Mouse (Mus musculus): ENCODE measurements at regions not wholly inside any gene's neighbourhood (a gene's known extent, or its start where the extent isn't known, plus 50 kb on each side); places are given as distances from the start of the nearest gene placed in this dataset.

DNA sequence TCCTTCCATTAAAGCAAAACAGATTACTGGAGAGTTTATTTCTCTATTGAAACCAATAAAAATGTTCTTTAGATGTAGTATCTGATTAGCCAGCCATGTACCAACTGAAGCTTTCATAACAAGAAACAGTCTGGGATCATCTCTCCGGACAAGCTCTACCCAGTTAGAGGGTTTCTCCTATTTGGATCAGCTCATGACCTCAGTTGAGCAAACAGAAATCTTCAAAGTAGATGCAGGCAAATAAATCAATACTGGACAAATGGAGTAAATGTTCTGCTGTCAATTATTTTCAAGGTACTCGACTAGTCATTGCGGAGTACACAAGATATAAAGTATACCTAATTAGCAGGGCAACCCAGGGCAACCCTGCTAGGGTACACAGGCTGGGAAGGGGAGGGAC, 67.4 kb downstream of the Avpr1a start:
- H3K36me3 ChIP-seq (replicated peaks; ENCODE audit: low read length): no peaks in the 10 kb centered on the region
- no peaks in the 10 kb centered on the region for H3K4me1 ChIP-seq
- H3K9me3 ChIP-seq: peaks cover 11% of the 10 kb centered on the region
- TF ChIP-seq FLI1 (IDR thresholded peaks at IDR 0.05; ENCODE audit: low read length) (no peak), GATA1 (IDR thresholded peaks at IDR 0.05; ENCODE audit: borderline replicate concordance, low read length) (no peak)
- no peak overlapping the region for H3K4me3 ChIP-seq (replicated peaks)
- H3K27me3 ChIP-seq (replicated peaks): no peaks in the 10 kb centered on the region

DNA sequence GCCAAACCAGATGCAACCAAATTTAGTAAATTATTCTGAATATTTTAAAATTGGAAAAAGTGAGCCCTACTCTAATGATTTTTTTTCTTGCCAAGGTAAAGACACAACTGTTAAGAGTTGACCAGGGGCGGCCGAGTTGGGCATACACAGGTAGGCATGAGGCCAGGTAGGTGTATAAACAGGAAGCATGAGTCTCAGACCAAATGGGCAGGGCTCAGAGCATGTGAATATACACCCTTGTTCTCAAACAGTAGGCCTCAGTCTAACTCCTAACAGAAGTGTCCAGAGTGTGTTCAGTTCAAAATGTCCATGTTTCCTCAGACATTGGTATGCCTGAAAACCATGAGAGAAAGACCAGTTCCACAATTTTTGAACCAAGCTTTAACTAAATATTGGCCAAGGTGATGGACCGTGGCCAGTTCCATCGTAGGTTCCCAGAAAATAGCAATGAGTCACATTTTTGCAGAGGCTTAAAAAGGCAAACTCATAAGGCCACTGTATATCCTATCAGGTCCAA, 71.0 kb downstream of the Avpr1a start:
- 0 out of 2 replicates have a peak, but pooled peaks cover 3% of the 10 kb centered on the region for H3K9me3 ChIP-seq
- no peak for TF ChIP-seq GATA1 (IDR thresholded peaks at IDR 0.05; ENCODE audit: borderline replicate concordance, low read length)
- no peak for TF ChIP-seq FLI1 (IDR thresholded peaks at IDR 0.05; ENCODE audit: low read length)
- H3K36me3 ChIP-seq (replicated peaks; ENCODE audit: low read length): no peaks in the 10 kb centered on the region
- no peak overlapping the region for H3K4me3 ChIP-seq (replicated peaks)
- H3K4me1 ChIP-seq: no peaks in the 10 kb centered on the region
- no peaks in the 10 kb centered on the region for H3K27me3 ChIP-seq (replicated peaks)

DNA sequence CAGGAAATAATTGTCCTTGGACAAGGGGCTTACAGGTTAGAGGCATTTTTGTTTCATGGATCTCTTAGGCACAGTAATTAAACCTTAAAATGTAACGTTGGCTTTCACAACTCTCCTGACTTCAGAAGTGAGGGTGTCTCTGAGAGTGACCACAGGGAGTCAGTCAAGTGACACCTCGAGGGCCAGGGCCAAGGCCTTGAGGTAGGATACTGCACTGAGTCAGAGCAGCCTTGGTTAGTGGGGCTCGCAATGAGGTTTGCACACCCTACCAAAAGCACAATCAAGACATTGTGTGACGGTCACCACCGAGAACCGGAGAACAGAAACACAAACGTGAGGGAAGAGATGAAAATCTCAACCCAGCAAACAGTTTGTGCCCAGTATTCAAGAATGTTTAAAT, 71.7 kb downstream of the Avpr1a start:
- no peaks in the 10 kb centered on the region for H3K36me3 ChIP-seq (replicated peaks; ENCODE audit: low read length)
- no peaks in the 10 kb centered on the region for H3K27me3 ChIP-seq (replicated peaks)
- H3K4me3 ChIP-seq (replicated peaks): no peak overlapping the region
- 0 out of 2 replicates have a peak, but pooled peaks cover 3% of the 10 kb centered on the region for H3K9me3 ChIP-seq
- TF ChIP-seq GATA1 (IDR thresholded peaks at IDR 0.05; ENCODE audit: borderline replicate concordance, low read length): no peak
- TF ChIP-seq FLI1 (IDR thresholded peaks at IDR 0.05; ENCODE audit: low read length): no peak
- H3K4me1 ChIP-seq: no peaks in the 10 kb centered on the region

DNA sequence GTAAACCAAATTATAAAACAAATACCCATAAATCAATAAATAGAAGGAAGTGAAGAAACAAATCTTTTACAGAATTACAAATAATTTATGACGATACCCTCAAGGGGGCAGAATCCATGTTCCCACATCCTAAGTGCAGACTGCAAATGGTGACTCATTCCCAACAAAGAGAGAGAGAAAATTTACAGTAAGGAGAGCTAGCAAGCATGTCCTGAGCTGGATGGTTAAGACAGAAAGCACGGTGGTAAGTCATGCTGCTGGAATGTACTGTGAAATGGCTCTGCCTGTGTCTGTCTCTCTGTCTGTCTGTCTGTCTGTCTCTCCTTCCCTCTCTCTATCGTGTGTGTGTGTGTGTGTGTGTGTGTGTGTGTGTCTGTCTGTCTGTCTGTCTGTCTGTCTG, 74.3 kb downstream of the Avpr1a start:
- no peaks in the 10 kb centered on the region for H3K36me3 ChIP-seq (replicated peaks; ENCODE audit: low read length)
- H3K4me1 ChIP-seq: no peaks in the 10 kb centered on the region
- no peak overlapping the region for H3K4me3 ChIP-seq (replicated peaks)
- H3K27me3 ChIP-seq (replicated peaks): no peaks in the 10 kb centered on the region
- 0 out of 2 replicates have a peak, but pooled peaks cover 3% of the 10 kb centered on the region for H3K9me3 ChIP-seq
- TF ChIP-seq GATA1 (IDR thresholded peaks at IDR 0.05; ENCODE audit: borderline replicate concordance, low read length) (no peak), FLI1 (IDR thresholded peaks at IDR 0.05; ENCODE audit: low read length) (no peak)

DNA sequence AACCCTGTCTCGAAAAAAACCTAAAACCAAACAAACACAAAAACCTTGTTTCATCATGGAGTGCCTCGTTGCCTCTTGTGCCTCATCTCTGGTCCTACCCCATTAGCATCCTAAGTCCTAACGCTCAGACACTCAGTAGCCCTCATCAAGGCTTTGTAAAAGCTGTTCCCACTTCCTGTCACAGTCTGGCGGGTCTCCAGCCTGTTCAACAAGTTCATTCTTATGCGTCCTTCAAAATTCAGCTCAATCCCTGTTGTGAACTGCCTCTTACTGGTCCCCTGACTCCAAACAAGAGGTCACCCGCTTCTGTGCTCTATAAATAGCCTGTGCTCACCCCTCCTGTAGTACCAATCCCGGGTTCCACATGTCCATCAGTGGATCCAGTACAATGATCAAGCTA, 77.1 kb downstream of the Avpr1a start:
- H3K4me3 ChIP-seq (replicated peaks): no peak overlapping the region
- no peaks in the 10 kb centered on the region for H3K4me1 ChIP-seq
- no peaks in the 10 kb centered on the region for H3K9me3 ChIP-seq
- H3K27me3 ChIP-seq (replicated peaks): no peaks in the 10 kb centered on the region
- no peaks in the 10 kb centered on the region for H3K36me3 ChIP-seq (replicated peaks; ENCODE audit: low read length)
- no peak for TF ChIP-seq FLI1 (IDR thresholded peaks at IDR 0.05; ENCODE audit: low read length)
- no peak for TF ChIP-seq GATA1 (IDR thresholded peaks at IDR 0.05; ENCODE audit: borderline replicate concordance, low read length)

DNA sequence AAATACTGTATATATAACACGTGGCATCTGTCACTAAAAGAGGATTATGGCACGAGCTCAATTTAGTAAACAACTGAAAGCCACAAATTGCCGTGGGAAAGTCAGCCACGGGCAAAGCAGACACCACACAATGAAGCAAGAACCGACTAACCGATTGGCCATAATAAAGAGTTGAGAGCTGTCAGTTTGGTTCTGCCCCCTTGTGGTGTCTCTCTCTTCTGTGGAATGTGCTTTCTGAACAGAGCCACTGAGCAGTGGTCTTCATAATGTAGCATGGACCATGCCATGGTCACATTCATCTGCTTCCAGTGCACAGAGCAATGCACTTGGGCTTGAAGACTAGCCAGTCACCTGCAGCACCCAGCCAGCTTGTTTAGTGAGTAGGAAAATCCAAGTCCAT, 77.5 kb downstream of the Avpr1a start:
- Histone ChIP-seq H3K27me3 (replicated peaks) (no peaks in the 10 kb centered on the region), H3K4me1 (no peaks in the 10 kb centered on the region), H3K4me3 (replicated peaks) (no peak overlapping the region), H3K9me3 (no peaks in the 10 kb centered on the region), H3K36me3 (replicated peaks; ENCODE audit: low read length) (no peaks in the 10 kb centered on the region)
- no peak for TF ChIP-seq FLI1 (IDR thresholded peaks at IDR 0.05; ENCODE audit: low read length)
- TF ChIP-seq GATA1 (IDR thresholded peaks at IDR 0.05; ENCODE audit: borderline replicate concordance, low read length): no peak

- no peaks in the 10 kb centered on the region for H3K9me3 ChIP-seq
- TF ChIP-seq FLI1 (IDR thresholded peaks at IDR 0.05; ENCODE audit: low read length) (no peak), GATA1 (IDR thresholded peaks at IDR 0.05; ENCODE audit: borderline replicate concordance, low read length) (no peak)
Measured at GRCm38 (mm10) chr10:122528222-122528621, 79.9 kb downstream of the Avpr1a start.

GRCm38 (mm10) chr10:122528973-122529703, 80.8 kb downstream of the Avpr1a start:
- TF ChIP-seq FLI1 (IDR thresholded peaks at IDR 0.05; ENCODE audit: low read length) (no peak), GATA1 (IDR thresholded peaks at IDR 0.05; ENCODE audit: borderline replicate concordance, low read length) (no peak)
- Histone ChIP-seq H3K36me3 (replicated peaks; ENCODE audit: low read length) (no peaks in the 10 kb centered on the region), H3K4me3 (replicated peaks) (no peak overlapping the region), H3K27me3 (replicated peaks) (no peaks in the 10 kb centered on the region), H3K9me3 (no peaks in the 10 kb centered on the region), H3K4me1 (no peaks in the 10 kb centered on the region)

More at GRCm38 (mm10) chr10:122528222-122528621, 79.9 kb downstream of the Avpr1a start:
- no peaks in the 10 kb centered on the region for H3K36me3 ChIP-seq (replicated peaks; ENCODE audit: low read length)
- H3K27me3 ChIP-seq (replicated peaks): no peaks in the 10 kb centered on the region
- H3K4me3 ChIP-seq (replicated peaks): no peak overlapping the region
- H3K4me1 ChIP-seq: no peaks in the 10 kb centered on the region

GRCm38 (mm10) chr10:122534714-122535113, 86.4 kb downstream of the Avpr1a start:
- Histone ChIP-seq H3K36me3 (replicated peaks; ENCODE audit: low read length) (no peaks in the 10 kb centered on the region), H3K27me3 (replicated peaks) (no peaks in the 10 kb centered on the region), H3K4me1 (no peaks in the 10 kb centered on the region), H3K9me3 (peaks cover 6% of the 10 kb centered on the region), H3K4me3 (replicated peaks) (no peak overlapping the region)
- no peak for TF ChIP-seq GATA1 (IDR thresholded peaks at IDR 0.05; ENCODE audit: borderline replicate concordance, low read length)
- no peak for TF ChIP-seq FLI1 (IDR thresholded peaks at IDR 0.05; ENCODE audit: low read length)

GRCm38 (mm10) chr10:122535137-122535536, 86.8 kb downstream of the Avpr1a start:
- Histone ChIP-seq H3K9me3 (peaks cover 8% of the 10 kb centered on the region), H3K27me3 (replicated peaks) (no peaks in the 10 kb centered on the region), H3K4me1 (no peaks in the 10 kb centered on the region), H3K36me3 (replicated peaks; ENCODE audit: low read length) (no peaks in the 10 kb centered on the region), H3K4me3 (replicated peaks) (no peak overlapping the region)
- TF ChIP-seq GATA1 (IDR thresholded peaks at IDR 0.05; ENCODE audit: borderline replicate concordance, low read length): no peak
- no peak for TF ChIP-seq FLI1 (IDR thresholded peaks at IDR 0.05; ENCODE audit: low read length)
